Mouse (Mus musculus): Measurements from ENCODE around the gene Swt1. TPM values are rescaled to one million over a fixed set of nuclear protein-coding genes. Genes with fewer than 3 reads are reported as not detected.

The Swt1 gene
- polyA plus RNA-seq, 2 experiments = 21.1 to 27.8 TPM

DNA sequence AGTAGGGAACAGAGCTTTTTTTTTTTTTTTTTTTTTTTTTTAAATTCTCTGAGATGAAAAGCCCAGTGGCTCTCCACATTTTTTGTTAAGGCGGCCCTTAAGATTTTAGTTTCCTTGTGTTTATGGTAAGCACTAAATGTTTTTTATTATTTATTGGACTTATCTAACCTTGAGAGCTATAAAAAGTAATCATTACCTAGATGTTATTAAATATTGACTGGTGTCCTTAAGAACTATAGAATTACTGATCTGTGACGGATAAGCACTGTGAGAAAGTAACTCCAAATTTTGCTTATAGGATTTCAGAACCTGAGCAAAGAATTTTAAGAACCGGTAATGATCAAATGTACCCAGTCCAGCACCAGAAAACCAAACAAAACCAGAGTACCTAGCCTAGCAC lies 95.4 kb downstream of the Swt1 start:
- no peak for DNase-seq (ENCODE audit: low spot score)
- no peak for TF ChIP-seq POLR2A (IDR thresholded peaks at IDR 0.05; ENCODE audit: borderline replicate concordance, extremely low read depth, insufficient read depth, insufficient read length)
- no peak for ATAC-seq (ENCODE audit: low FRiP score, low read depth)
- no peak overlapping the region for H3K27ac ChIP-seq (replicated peaks; ENCODE audit: low read depth, low read length)
- H3K9me3 ChIP-seq (ENCODE audit: control insufficient read depth, low read length) = no peaks in the 10 kb centered on the region
- no peak overlapping the region for H3K9ac ChIP-seq (ENCODE audit: low read depth, low read length, severe bottlenecking)
- no peaks in the 10 kb centered on the region for H3K27me3 ChIP-seq (ENCODE audit: control insufficient read depth, insufficient read depth, low read length)
- WGBS = 88% methylated on average over 3 of the region's 3 CpGs
- H3K4me2 ChIP-seq (replicated peaks; ENCODE audit: low read depth, low read length, severe bottlenecking) = no peak overlapping the region
- H3K36me3 ChIP-seq (ENCODE audit: control insufficient read depth, insufficient read depth, low read length) = no peaks in the 10 kb centered on the region
- H3K4me1 ChIP-seq (ENCODE audit: control insufficient read depth, insufficient read depth, low read length) = no peaks in the 10 kb centered on the region
- no peak overlapping the region for H3K4me3 ChIP-seq (replicated peaks; ENCODE audit: low read length)

DNA sequence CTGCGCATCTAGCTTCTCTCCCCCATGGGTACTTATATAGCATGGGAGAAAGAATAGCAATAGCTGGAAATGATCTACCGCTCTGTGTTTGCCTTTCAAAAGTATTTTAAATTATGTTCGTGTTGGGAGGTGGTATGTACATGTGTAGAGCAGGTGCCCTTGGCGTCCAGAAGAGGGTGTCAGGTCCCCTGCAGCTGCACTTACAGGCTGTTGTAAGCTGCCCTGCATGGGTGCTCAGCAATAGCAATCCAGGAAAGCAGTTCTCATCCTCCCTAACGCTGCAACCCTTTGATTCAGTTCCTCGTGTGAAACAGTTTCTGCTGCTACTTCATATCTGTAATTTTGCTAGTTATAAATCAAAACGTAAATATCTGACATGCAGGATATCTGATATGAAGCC lies 98.7 kb downstream of the Swt1 start:
- no peaks in the 10 kb centered on the region for H3K9me3 ChIP-seq (ENCODE audit: control insufficient read depth, low read length)
- WGBS = 76% methylated on average over 7 of the region's 7 CpGs
- ATAC-seq (ENCODE audit: low FRiP score, low read depth) = no peak

DNA sequence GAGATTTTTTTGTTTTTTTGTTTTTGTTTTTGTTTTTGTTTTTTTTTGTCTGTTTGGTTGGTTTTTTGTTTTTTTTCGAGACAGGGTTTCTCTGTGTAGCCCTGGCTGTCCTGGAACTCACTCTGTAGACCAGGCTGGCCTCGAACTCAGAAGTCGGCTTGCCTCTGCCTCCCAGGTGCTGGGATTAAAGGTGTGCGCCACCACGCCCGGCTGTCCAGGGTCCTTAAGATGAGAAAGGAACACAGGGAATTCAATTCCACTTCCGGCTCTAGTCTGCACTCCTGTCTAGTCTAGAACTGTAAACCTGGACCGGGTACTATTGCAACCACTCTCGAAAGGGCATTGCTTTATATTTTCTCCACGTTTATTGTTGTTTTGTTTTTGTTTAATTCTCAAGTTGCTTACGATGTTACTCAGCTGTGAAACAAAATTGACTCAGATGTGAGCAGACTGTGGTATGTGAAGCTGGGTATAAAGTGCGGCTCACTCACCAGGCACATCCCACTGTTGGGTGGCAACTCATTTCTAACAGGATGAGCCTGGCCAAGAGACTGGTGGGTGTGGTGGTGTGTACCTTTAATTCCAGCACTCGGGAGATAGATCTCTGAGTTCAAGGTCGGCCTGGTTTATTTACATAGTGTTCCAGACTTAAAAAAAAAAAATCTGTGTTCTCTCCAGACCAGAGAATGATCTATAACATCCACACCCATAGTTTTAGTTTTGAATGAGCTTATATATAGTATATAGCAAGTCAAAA lies 99.7 kb downstream of the Swt1 start:
- TF ChIP-seq POLR2A (IDR thresholded peaks at IDR 0.05; ENCODE audit: borderline replicate concordance, extremely low read depth, insufficient read depth, insufficient read length) = no peak
- no peak overlapping the region for H3K27ac ChIP-seq (replicated peaks; ENCODE audit: low read depth, low read length)
- WGBS = 88% methylated on average over 14 of the region's 14 CpGs
- ATAC-seq (ENCODE audit: low FRiP score, low read depth) (no peak), DNase-seq (ENCODE audit: low spot score) (no peak)
- H3K36me3 ChIP-seq (ENCODE audit: control insufficient read depth, insufficient read depth, low read length) = no peaks in the 10 kb centered on the region
- no peaks in the 10 kb centered on the region for H3K4me1 ChIP-seq (ENCODE audit: control insufficient read depth, insufficient read depth, low read length)
- H3K27me3 ChIP-seq (ENCODE audit: control insufficient read depth, insufficient read depth, low read length) = no peaks in the 10 kb centered on the region
- H3K4me3 ChIP-seq (replicated peaks; ENCODE audit: low read length) = no peak overlapping the region
- no peaks in the 10 kb centered on the region for H3K9me3 ChIP-seq (ENCODE audit: control insufficient read depth, low read length)
- H3K9ac ChIP-seq (ENCODE audit: low read depth, low read length, severe bottlenecking) = no peak overlapping the region
- no peak overlapping the region for H3K4me2 ChIP-seq (replicated peaks; ENCODE audit: low read depth, low read length, severe bottlenecking)

More for the DNA sequence above, 98.7 kb downstream of the Swt1 start:
- H3K27me3 ChIP-seq (ENCODE audit: control insufficient read depth, insufficient read depth, low read length) = no peaks in the 10 kb centered on the region
- no peak overlapping the region for H3K4me2 ChIP-seq (replicated peaks; ENCODE audit: low read depth, low read length, severe bottlenecking)
- no peaks in the 10 kb centered on the region for H3K36me3 ChIP-seq (ENCODE audit: control insufficient read depth, insufficient read depth, low read length)
- no peak for TF ChIP-seq POLR2A (IDR thresholded peaks at IDR 0.05; ENCODE audit: borderline replicate concordance, extremely low read depth, insufficient read depth, insufficient read length)
- no peak overlapping the region for H3K9ac ChIP-seq (ENCODE audit: low read depth, low read length, severe bottlenecking)
- no peak overlapping the region for H3K27ac ChIP-seq (replicated peaks; ENCODE audit: low read depth, low read length)
- H3K4me1 ChIP-seq (ENCODE audit: control insufficient read depth, insufficient read depth, low read length) = no peaks in the 10 kb centered on the region
- no peak for DNase-seq (ENCODE audit: low spot score)
- H3K4me3 ChIP-seq (replicated peaks; ENCODE audit: low read length) = no peak overlapping the region

GRCm38 (mm10) chr1:151325328-151325727 lies 102.9 kb downstream of the Swt1 start:
- Histone ChIP-seq H3K4me1 (ENCODE audit: control insufficient read depth, insufficient read depth, low read length) (no peaks in the 10 kb centered on the region), H3K36me3 (ENCODE audit: control insufficient read depth, insufficient read depth, low read length) (no peaks in the 10 kb centered on the region), H3K27me3 (ENCODE audit: control insufficient read depth, insufficient read depth, low read length) (no peaks in the 10 kb centered on the region), H3K27ac (replicated peaks; ENCODE audit: low read depth, low read length) (no peak overlapping the region), H3K9ac (ENCODE audit: low read depth, low read length, severe bottlenecking) (no peak overlapping the region), H3K4me2 (replicated peaks; ENCODE audit: low read depth, low read length, severe bottlenecking) (no peak overlapping the region), H3K9me3 (ENCODE audit: control insufficient read depth, low read length) (no peaks in the 10 kb centered on the region), H3K4me3 (replicated peaks; ENCODE audit: low read length) (no peak overlapping the region)
- WGBS = 84% methylated on average over 1 of the region's 1 CpGs
- DNase-seq (ENCODE audit: low spot score) (no peak), ATAC-seq (ENCODE audit: low FRiP score, low read depth) (no peak)
- TF ChIP-seq POLR2A (IDR thresholded peaks at IDR 0.05; ENCODE audit: borderline replicate concordance, extremely low read depth, insufficient read depth, insufficient read length) = no peak

- TF ChIP-seq POLR2A (IDR thresholded peaks at IDR 0.05; ENCODE audit: borderline replicate concordance, extremely low read depth, insufficient read depth, insufficient read length) = no peak
These were observed 107.8 kb downstream of the Swt1 start for GRCm38 (mm10) chr1:151320408-151320807.

More at GRCm38 (mm10) chr1:151320408-151320807, 107.8 kb downstream of the Swt1 start:
- Histone ChIP-seq H3K4me2 (replicated peaks; ENCODE audit: low read depth, low read length, severe bottlenecking) (no peak overlapping the region), H3K27me3 (ENCODE audit: control insufficient read depth, insufficient read depth, low read length) (no peaks in the 10 kb centered on the region), H3K36me3 (ENCODE audit: control insufficient read depth, insufficient read depth, low read length) (no peaks in the 10 kb centered on the region), H3K4me3 (replicated peaks; ENCODE audit: low read length) (no peak overlapping the region), H3K9me3 (ENCODE audit: control insufficient read depth, low read length) (no peaks in the 10 kb centered on the region), H3K9ac (ENCODE audit: low read depth, low read length, severe bottlenecking) (no peak overlapping the region), H3K4me1 (ENCODE audit: control insufficient read depth, insufficient read depth, low read length) (no peaks in the 10 kb centered on the region), H3K27ac (replicated peaks; ENCODE audit: low read depth, low read length) (no peak overlapping the region)
- 71% methylated on average over 4 of the region's 4 CpGs for WGBS
- no peak for DNase-seq (ENCODE audit: low spot score)
- ATAC-seq (ENCODE audit: low FRiP score, low read depth) = no peak

All from limb, embryonic 14.5 days (tissue).